Mouse (Mus musculus) thymus, adult 2 months (tissue): Measurements from ENCODE around the gene D930048N14Rik.

Source experiments
- CTCF ChIP-seq: fragments of 200-500 bp; IDR thresholded peaks from 2 replicates; pipeline ENCODE4 v1.5.1; 2012; ENCODE audit warnings: mild to moderate bottlenecking, control low read depth, low read length, moderate library complexity, borderline replicate concordance; ENCODE audit not compliant: control insufficient read depth, poor library complexity, insufficient read depth; ENCODE audit errors: extremely low read depth
- POLR2A ChIP-seq: fragments of 200-500 bp; IDR thresholded peaks from 2 replicates; pipeline ENCODE4 v1.6.1; 2012; ENCODE audit warnings: mild to moderate bottlenecking, low read length, control low read depth, moderate library complexity; ENCODE audit not compliant: control insufficient read depth, poor library complexity, insufficient read depth; ENCODE audit errors: extremely low read depth

- TF ChIP-seq CTCF (no peak), POLR2A (no peak)
These were observed 493 bp upstream of the D930048N14Rik start for GRCm38 (mm10) chr11:51650261-51650660.
